Mouse (Mus musculus) limb, embryonic 14.5 days (tissue): ENCODE results near the gene Thg1l. TPM values are rescaled to one million over a fixed set of nuclear protein-coding genes. Genes with fewer than 3 reads are reported as not detected.

Experiments used
- ATAC-seq: fragments of 200-750 bp; cut with Nextera tagmentation; 2 replicates; pipeline ENCODE4 v1.8.0; 2017; ENCODE audit warnings: low read depth, moderate number of reproducible peaks, moderate TSS enrichment; ENCODE audit not compliant: low FRiP score
- DNase-seq: peaks from one replicate; pipeline ENCODE4 v3.0.0-alpha.2; 2015; ENCODE audit warnings: low spot score
- H3K27ac ChIP-seq: fragments of 300-500 bp; sonication (generic); replicated peaks from 2 replicates; pipeline ENCODE4 v1.5.1; 2014; ENCODE audit warnings: low read depth, mild to moderate bottlenecking, low read length, moderate library complexity, mixed read lengths
- H3K27me3 ChIP-seq: fragments of 300-500 bp; sonication (generic); 2 replicates; pipeline ENCODE4 v1.6.1; 2014; ENCODE audit warnings: low read length, mixed read lengths; ENCODE audit not compliant: control insufficient read depth, insufficient read depth
- H3K36me3 ChIP-seq: fragments of 300-500 bp; sonication (generic); 2 replicates; pipeline ENCODE4 v1.6.1; 2014; ENCODE audit warnings: mild to moderate bottlenecking, low read length, moderate library complexity, mixed read lengths; ENCODE audit not compliant: control insufficient read depth, insufficient read depth
- H3K4me1 ChIP-seq: fragments of 300-500 bp; sonication (generic); 2 replicates; pipeline ENCODE4 v1.6.1; 2014; ENCODE audit warnings: antibody characterized with exemption, low read length, mixed read lengths; ENCODE audit not compliant: control insufficient read depth, insufficient read depth
- H3K4me2 ChIP-seq: fragments of 300-500 bp; sonication (generic); replicated peaks from 2 replicates; pipeline ENCODE4 v1.6.1; 2014; ENCODE audit warnings: low read depth, mild to moderate bottlenecking, low read length, moderate library complexity; ENCODE audit not compliant: severe bottlenecking
- H3K4me3 ChIP-seq: fragments of 300-500 bp; sonication (generic); replicated peaks from 2 replicates; pipeline ENCODE4 v1.5.1; 2014; ENCODE audit warnings: low read length
- H3K9ac ChIP-seq: fragments of 300-500 bp; sonication (generic); 2 replicates; pipeline ENCODE4 v1.6.1; 2014; ENCODE audit warnings: mild to moderate bottlenecking, low read depth, low read length, moderate library complexity; ENCODE audit not compliant: severe bottlenecking
- H3K9me3 ChIP-seq: fragments of 300-500 bp; sonication (generic); 2 replicates; pipeline ENCODE4 v1.6.1; 2016; ENCODE audit warnings: low read length; ENCODE audit not compliant: control insufficient read depth
- POLR2A ChIP-seq: fragments of 200-500 bp; IDR thresholded peaks from 2 replicates; pipeline ENCODE4 v1.8.0; 2012; ENCODE audit warnings: inconsistent platforms, mild to moderate bottlenecking, moderate library complexity, borderline replicate concordance; ENCODE audit not compliant: insufficient read depth, insufficient read length; ENCODE audit errors: extremely low read depth
- WGBS: fragments of 180-500 bp; shearing (Covaris S2); extraction: QIAGEN DNeasy Blood & Tissue Kit; methylation state at CpG from one replicate; pipeline ENCODE4 v1.1.7; 2014; 5-methylcytosine and 5-hydroxymethylcytosine counted together
- polyA plus RNA-seq, 2 experiments: library from polyadenylated mRNA; depleted of rRNA in 1 of 2; stranded (reverse) in 1 of 2; unstranded in 1 of 2; fragments of >200 nt; fragmentation: Nextera tagmentation in 1 of 2; extraction: Ambion mirVana in 1 of 2; gene quantifications; 2 replicates each; pipeline versions ENCODE4 v1.2.1 to v1.2.3; 2012 to 2014

The Thg1l gene
- polyA plus RNA-seq, 2 experiments, result 11.2 to 15.0 TPM

DNA sequence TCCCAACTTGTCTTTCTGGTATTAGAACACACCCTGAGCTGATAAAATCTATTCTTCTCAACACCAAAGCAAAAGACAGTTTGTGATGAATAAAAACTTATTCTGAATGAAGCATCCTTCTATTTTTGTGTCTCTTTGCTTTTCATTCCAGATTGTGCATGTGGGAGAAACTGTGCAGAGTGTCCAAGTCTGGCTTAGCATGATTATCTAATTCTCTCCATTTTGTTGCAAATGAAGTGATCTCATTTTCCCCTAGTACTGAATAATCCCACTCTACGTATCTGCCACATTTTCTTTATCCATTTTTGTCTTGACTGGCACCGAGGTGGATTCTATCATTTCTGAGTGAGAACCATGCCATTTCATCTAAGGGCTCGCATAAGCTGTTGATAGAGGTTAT is 20.8 kb upstream of the Thg1l start:
- no peak for DNase-seq
- Histone ChIP-seq H3K27ac (no peak overlapping the region), H3K4me1 (peaks cover 3% of the 10 kb centered on the region), H3K4me3 (no peak overlapping the region), H3K9ac (no peak overlapping the region), H3K36me3 (no peaks in the 10 kb centered on the region), H3K4me2 (no peak overlapping the region), H3K9me3 (peaks cover 5% of the 10 kb centered on the region; the same call in 1 of the 2 replicates), H3K27me3 (no peaks in the 10 kb centered on the region; the same call in 1 of the 2 replicates)
- no peak for TF ChIP-seq POLR2A
- 86% methylated on average over 3 of the region's 3 CpGs for WGBS
- no peak for ATAC-seq

DNA sequence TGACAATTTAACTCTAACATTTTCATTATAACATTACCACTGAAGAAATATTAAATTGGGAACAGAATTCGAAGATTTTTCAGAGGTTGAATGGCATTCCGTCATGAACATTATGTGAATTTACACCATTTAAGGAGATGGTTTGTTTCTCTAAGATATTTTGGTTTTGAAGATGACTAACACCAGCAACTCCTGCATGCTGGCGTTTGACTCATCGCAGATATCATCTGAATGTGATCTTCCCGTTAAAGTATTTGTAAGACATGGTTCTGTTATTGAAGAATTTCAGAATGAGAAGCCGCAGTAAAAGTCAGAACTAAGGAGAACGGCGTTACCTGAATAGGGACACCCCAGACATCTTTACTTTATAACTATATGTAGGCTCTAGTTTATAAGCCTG is 19.2 kb upstream of the Thg1l start:
- 86% methylated on average over 8 of the region's 8 CpGs for WGBS
- Histone ChIP-seq H3K27me3 (no peaks in the 10 kb centered on the region), H3K4me2 (no peak overlapping the region), H3K9ac (no peak overlapping the region), H3K9me3 (no peaks in the 10 kb centered on the region), H3K27ac (no peak overlapping the region), H3K36me3 (no peaks in the 10 kb centered on the region), H3K4me3 (no peak overlapping the region), H3K4me1 (no peaks in the 10 kb centered on the region)
- ATAC-seq (no peak), DNase-seq (no peak)
- no peak for TF ChIP-seq POLR2A

DNA sequence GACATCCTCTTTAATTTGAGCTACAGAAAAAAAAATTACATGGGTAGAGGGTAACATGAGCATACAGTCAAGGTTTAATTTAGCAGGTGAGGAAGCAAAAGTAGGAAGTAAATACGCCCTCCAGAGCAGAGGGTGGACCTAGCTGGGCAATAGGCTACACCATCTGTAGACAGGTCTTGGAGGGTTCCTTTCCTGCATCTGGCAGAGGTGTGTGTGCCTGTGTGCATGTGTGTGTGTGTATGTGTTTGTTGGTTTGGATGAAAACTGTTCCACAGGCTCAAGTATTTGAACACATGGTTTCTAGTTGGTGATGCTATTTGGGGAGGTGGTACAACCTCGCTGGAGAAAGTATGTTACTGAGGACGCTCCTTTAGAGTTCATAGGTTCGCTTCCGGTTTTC is 18.3 kb upstream of the Thg1l start:
- H3K4me2 ChIP-seq, result no peak overlapping the region
- no peak for DNase-seq
- H3K27ac ChIP-seq, result no peak overlapping the region
- no peaks in the 10 kb centered on the region for H3K9me3 ChIP-seq
- TF ChIP-seq POLR2A, result no peak
- no peak for ATAC-seq
- no peaks in the 10 kb centered on the region for H3K4me1 ChIP-seq
- 75% methylated on average over 5 of the region's 5 CpGs for WGBS
- H3K9ac ChIP-seq, result no peak overlapping the region
- no peaks in the 10 kb centered on the region for H3K27me3 ChIP-seq
- H3K4me3 ChIP-seq, result no peak overlapping the region
- H3K36me3 ChIP-seq, result no peaks in the 10 kb centered on the region

DNA sequence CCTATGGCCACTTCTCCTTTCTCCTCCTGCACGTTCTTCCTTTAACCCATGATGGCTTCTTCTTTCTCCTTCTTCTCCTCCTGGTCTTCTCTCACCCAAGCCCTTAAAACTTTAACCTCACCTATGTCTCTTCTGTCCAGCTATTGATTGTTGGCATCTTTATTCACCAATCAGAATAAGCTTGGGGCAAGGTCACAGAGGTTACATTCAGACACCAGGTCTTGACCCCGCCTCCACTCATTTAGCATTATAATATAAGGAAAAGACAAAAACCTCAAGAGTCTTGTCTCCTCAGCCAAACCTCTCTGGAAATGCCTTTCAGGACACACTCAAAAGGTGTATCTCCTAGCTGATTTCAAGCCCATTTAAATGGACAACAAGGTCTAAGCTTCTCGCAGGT is 13.2 kb upstream of the Thg1l start:
- no peak for TF ChIP-seq POLR2A
- Histone ChIP-seq H3K27me3 (no peaks in the 10 kb centered on the region), H3K9ac (no peak overlapping the region), H3K4me1 (no peaks in the 10 kb centered on the region), H3K4me2 (no peak overlapping the region), H3K4me3 (no peak overlapping the region), H3K9me3 (no peaks in the 10 kb centered on the region), H3K27ac (no peak overlapping the region), H3K36me3 (no peaks in the 10 kb centered on the region)
- DNase-seq (no peak), ATAC-seq (no peak)
- WGBS, result 90% methylated on average over 3 of the region's 3 CpGs

DNA sequence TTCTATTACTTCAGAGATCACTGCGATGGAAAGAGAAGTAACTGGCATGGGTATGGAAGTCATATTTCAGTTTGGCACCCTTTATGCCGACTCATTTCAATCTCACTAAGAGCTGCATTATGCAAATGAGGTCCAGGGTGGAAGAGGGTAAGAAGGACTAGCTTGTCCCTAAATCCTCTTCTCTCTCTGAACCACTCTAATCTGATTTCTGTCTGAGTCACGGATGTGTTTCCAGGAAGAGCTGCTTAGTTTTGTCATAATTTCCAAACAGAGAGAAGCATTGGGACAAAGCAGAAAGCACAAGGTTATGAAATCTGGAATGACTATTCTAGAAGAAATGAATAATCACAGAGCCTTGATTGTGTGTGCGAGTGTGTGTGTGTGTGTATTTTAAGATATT is 11.6 kb upstream of the Thg1l start:
- ATAC-seq (no peak), DNase-seq (no peak)
- Histone ChIP-seq H3K36me3 (no peaks in the 10 kb centered on the region), H3K9ac (no peak overlapping the region), H3K4me1 (no peaks in the 10 kb centered on the region), H3K27me3 (no peaks in the 10 kb centered on the region), H3K4me3 (no peak overlapping the region), H3K4me2 (no peak overlapping the region), H3K27ac (no peak overlapping the region), H3K9me3 (no peaks in the 10 kb centered on the region)
- TF ChIP-seq POLR2A, result no peak
- 84% methylated on average over 4 of the region's 4 CpGs for WGBS

GRCm38 (mm10) chr11:45960003-45960402 is 4.7 kb upstream of the Thg1l start:
- WGBS, result 84% methylated on average over 5 of the region's 5 CpGs
- Histone ChIP-seq H3K4me1 (no peaks in the 10 kb centered on the region), H3K36me3 (no peaks in the 10 kb centered on the region), H3K4me3 (no peak overlapping the region), H3K27ac (no peak overlapping the region), H3K4me2 (no peak overlapping the region), H3K9ac (no peak overlapping the region), H3K27me3 (no peaks in the 10 kb centered on the region), H3K9me3 (no peaks in the 10 kb centered on the region)
- no peak for ATAC-seq
- no peak for DNase-seq
- no peak for TF ChIP-seq POLR2A
